Mouse (Mus musculus) layer of hippocampus, postnatal 14 days (tissue): ENCODE measurements at regions not wholly inside any gene's neighbourhood (a gene's known extent, or its start where the extent isn't known, plus 50 kb on each side); places are given as distances from the start of the nearest gene placed in this dataset.

Experiments
- DNase-seq, 2 experiments: peaks; one replicate each; pipeline ENCODE4 v3.0.0; 2021 to 2022; ENCODE audit warnings: low spot score in 2 of 2, mixed read lengths in 1 of 2

DNA sequence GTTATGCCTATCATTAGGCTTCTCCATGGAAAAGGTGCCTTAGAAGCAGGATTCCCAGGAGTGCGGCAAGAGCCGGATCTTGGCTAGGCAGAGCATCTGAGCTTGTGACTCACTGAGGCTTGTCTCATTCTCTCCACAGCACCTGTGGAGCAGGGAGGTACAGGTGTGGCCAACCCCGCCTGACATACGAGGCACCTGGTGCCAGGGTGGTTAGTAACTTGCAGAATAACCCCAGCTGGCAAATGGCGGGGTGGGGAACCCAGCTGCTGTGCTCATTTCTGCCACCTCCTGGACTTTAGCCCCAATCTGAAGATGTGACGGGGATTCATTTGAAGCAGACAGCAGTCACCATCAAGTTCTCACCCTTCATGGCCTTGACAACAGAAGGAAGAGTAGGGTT lies 96.2 kb downstream of the Pdgfra start:
- DNase-seq, result no peak

DNA sequence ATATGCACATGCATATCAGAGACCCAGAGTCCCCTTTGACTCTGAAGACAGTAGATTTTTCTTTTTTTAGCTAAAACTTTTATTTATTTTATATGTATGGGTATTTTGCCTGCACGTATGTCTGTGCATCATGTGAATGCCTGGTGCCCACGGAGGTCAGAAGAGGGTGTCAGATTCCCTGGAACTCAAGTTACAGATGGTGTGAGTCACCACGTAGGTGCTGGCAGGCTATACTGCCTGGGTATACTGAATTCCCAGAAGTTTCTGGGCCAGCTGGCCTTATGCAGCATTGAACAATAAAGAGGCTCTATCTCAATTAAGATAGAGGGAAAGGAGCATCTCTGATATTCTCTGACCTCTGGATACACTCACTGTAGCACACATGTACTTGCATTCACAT lies 97.6 kb downstream of the Pdgfra start:
- DNase-seq, result no peak

DNA sequence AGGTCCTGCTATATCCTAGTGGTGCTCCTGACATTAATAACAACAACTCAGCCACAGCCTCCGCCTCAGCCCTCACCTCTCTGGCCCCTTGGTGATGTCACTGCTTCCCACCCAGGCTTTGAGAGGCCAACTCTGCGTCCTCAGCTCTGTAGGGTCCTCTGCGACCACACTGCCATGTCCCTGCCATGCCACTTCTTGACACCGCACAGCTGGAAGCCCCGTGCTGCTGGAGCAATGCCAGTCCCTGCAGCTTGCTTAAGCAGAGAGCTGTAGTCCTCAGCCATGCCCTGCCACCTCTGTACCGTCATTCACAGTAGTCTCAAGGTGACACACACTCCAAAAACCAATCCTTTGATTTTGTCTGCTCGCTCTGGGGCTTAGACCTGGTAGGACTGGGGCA lies 101.3 kb downstream of the Pdgfra start:
- DNase-seq, result no peak

DNA sequence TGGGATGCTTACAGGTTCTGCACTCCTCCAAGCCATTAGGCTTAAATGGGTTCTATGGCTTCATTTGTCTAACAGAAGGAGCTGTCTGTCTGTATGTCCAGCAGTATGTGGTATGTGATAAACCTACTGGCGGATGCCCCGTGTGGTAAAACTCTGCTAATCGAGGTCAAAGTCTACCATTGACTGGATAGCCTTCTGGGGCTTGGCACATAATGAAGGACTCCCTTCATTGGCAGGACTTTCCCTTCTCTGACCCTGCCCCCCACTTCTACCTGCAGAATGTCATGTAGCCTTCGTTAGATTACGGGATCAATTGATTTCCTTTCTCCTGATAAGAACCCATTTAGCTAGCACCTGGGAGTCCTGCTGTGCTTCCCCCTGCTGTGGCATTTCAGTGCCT lies 101.7 kb downstream of the Pdgfra start:
- no peak for DNase-seq

DNA sequence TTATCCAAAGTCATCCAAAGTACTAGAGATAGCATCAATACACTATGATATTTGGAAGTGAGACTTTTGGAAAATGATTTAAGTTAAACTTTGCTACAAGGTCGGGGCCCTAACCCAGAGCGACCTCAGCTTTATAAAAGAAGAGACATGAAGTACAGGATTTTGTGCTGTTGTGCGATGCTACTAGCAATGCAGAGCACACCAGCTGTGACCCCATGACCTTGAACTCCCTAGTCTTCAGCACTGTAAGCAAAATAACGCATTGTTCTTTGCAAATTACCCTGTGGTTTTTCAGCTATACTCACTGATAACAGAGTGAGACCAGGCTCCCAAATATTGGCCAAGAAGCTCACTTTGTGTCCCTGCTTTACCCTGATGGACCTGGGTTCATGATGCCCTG lies 104.1 kb downstream of the Pdgfra start:
- DNase-seq, result no peak

DNA sequence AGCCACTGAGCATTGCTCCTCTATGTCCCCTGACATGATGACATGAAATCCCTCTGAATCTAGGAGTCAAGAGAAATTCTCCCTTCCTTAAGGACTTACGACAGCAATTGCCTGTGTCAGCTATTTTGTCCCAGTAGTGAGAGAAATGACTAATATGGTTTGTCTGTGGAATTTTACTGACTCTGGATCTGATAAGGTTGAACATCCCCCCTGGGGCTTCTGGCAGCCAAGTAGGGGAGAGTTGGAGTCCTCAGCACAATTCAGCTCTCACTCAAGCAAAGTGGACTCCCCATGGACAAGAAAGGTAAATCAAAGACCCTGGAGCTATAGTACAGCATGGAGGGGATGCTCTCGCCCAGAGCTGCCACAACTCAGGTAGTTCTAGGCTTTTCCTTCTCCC lies 105.0 kb downstream of the Pdgfra start:
- no peak for DNase-seq

DNA sequence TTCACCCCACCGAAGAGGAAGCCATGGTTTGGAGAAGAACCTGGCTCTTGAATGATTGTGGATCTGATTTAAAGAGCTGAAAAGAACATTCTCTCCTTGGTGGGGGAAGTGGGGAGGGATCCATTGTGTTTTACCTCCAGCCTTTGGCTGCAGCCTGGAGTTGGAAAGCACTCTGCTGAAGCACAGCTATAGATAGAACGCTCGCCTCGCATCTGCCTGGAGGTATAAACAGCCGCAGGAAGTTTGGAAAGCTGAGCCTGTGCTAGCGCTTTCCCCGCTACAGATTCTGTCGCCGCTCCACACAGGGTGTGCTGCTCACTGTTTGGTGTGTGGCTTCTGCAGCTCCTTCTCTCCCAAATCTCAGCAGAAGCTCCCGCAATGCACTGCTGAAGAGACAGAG lies 108.2 kb downstream of the Pdgfra start:
- DNase-seq, result no peak

DNA sequence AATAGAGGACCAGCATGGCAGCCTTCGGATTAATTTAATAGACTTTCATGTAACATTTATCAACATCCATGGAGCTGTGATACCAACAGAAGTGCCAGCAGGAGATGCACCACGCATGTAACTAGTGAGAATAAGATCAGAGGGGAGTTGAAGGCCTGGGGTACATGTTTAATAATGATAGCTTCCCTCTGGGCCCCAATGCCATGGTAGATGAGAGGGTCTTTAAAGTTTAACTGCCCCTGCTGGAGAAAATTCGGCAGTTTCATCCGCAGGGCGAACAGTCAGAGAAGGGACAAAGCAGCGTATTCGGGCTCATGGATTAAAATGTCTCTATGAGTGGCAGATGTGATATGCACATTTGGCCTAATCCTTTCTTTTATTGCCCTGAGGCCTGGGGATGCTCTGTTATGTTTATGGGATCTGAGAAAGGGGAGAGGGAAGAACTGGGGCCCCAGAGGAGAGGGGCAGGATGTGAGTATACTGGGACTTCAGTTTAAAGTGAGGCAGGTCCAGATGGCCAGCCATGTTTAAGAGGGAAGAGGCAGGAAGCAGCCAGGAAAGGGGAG lies 114.1 kb downstream of the Pdgfra start:
- DNase-seq, result no peak

DNA sequence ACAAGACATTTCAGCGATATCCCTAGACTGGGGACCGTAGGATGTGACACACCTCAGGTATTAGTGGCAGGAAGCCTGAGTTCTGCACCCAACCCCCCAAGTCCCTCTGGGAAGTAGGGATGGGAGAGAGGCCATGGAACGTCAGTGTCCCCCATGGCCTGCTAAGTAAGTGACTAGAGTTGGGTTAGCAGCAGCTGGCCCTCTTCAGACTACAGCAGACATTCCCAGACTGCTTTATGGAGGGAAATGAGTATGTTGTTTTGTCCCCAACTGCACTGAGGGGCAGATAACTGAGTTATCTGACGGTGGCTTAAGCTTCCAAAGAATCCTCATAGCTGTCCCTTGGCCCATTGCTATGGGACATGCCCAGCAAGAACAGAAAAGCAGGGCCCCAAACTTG lies 114.8 kb downstream of the Pdgfra start:
- DNase-seq, result no peak

DNA sequence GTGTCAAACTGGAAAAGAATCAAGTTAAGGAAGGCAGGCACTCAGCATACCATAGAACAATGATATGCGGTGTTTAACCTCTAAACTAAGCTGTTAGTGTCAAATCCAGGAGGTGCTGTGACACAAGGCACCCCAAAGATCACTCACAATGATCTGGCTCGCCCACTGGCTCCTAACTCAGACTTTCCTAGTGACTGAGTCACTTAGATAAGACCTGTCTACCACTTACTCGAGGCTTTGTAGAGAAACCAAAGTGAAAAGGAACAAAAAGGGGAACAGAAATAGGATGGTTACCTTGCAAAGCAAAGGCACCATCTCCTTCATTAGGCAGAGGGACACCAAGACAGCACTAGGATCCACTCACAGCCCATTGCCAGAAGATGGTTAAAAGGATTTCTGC lies 115.7 kb downstream of the Pdgfra start:
- no peak for DNase-seq

DNA sequence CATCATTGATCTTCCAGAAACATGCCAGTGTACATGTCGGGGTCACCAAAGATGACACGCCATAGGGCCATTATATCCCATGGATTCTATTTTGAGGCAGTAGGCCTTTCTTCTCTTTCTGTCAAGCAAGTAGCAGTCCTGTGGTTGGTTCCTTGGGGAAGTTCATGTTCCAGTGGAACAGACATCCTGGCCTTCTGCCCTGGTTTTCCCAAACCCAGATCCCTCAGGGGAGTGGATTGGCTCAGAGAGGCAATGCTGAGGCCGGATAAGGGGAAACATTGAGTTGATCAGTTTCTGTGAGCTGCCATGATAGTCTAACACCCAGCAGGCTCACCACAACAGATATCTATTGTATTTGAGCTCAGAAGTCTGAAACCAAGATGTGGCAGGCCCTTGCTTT lies 125.9 kb downstream of the Pdgfra start:
- no peak for DNase-seq

DNA sequence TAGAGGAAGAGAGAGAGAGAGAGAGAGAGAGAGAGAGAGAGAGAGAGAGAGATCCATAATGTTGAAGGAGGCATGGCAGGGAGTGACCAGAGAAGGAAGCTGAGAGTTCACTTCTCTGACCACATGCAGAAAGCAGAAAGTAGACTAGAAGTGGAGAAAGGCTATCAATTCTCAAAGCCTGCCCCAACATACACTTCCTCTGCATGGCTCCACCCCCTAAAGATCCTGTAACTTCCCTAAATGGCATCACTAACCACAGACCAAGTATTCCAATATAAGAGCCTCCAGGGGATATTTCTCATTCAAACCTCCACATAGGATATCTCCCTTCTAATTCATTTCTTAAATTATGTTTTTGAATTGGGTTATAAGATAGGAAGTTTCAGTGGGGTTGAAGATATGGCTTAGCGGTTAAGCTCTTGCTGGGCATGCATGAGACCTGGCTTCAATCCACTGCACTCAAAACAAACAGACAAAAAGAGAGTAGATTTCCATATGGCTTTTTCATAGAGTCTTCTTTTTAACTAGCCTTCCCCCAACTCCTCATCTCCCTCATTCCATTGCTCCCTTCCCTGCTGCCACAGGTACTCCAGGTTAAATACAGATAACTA lies 127.6 kb downstream of the Pdgfra start:
- DNase-seq, result no peak

DNA sequence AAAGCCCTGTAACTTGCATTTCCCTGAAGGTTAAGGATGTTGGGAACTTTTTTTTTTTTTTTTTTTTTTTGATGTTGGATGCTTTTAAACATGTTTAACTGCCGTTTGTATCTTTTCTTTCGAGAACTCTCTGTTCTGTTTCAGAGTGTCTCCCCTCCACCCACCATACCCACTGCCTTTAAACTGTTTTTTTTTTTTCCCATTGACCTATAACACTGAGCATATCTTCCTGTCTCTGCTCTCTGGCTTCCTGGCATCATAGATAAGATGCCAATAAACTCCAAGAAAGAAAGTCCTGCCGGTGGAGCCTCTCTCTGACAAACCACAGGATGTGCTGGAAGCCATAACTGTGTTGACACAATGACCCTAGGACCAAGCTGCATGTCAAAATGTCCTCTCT lies 128.6 kb downstream of the Pdgfra start:
- DNase-seq, result no peak

DNA sequence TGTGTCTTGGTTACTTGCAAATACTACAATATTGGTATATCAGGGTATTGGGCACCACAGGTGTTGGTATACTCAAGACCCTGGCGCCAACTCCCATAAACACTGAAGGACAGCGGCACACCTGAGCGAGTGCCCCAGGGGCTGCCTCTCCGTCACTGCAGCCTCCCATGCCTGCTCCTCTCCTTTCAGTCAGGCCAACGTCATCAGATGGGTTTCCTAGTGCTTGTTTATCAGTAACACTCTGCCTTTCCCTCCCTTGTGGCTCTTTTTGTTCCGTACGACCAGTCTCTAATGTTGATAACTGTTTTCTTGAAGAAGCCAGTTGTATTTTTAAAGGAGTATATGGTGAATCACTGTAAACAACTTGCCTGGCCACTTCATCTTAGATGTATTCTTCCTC lies 129.4 kb downstream of the Pdgfra start:
- no peak for DNase-seq

DNA sequence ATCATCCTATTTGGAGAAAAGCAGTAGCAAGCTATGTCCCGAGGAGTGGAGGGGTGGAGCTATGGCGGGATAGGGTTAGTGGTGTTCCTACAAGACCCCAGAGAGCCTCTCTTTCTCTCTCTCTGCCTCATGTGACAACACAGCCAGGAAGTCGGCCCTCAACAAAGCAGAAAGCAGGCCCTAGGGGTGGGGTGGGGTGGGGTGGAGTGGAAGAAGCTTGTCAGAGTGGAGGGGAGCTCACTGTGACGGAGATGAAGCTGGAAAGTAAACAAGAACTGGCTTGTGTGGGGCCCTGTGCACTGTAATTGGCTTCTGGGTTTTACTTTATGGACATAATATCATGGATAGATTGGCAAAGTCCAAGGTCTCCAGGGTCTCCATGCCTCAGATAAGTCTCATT lies 130.5 kb downstream of the Pdgfra start:
- DNase-seq, result no peak

DNA sequence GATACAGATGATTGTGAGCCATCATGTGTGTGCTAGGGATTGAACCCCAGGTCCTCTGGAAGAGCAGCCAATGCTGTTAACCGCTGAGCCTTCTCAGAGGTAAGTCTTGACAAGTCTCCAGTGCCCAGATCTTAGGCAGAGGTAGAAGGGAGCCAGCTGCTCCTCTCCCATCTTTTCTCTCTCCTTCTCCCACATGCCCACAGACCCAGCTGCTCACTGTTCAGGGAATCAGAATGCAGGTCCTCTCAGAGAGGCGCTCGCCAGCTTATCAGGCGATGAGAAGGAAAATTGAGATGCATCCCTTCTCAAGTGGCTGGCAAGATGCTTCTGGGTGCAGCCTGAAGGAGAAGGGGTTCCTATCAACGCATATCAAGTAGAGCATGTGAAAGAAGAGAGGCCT lies 131.7 kb downstream of the Pdgfra start:
- no peak for DNase-seq

DNA sequence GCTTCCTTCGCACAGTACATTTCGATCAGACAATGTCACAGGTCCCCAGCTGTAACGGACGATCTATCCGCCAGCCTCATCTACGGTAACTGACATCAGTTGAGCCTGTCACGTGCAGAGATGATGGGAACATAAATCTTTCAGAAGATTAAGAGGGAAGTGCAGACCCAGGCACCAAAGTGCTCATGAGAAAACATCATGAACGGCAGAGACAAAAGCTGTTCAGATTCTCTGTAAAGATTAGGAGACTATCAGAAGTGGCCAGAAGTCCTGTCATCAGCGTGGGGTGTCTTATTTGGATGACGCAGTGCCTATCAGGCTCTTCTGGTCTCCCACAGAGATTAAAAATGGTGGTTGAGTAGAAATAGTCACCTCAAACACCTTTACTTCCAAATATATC lies 133.9 kb downstream of the Pdgfra start:
- DNase-seq, result no peak

DNA sequence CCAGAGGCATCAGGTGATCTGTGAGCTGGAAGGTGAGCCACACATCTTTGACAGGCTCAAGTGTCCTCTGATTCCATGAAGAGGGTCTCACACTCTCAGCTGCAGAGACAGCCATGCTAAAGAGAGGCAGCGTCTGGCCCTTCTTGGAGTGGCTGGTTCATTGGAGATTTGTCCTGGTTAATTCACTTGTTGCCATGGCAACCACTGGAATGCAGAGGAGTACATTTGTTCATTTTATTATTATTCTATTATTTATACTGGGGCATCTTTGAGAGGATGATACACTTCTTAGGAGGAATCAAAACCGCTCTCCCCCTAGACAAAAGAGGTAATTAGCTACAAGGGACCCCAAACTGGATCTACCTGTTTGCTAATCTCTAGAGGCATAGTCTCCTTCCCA lies 143.6 kb downstream of the Pdgfra start:
- DNase-seq, result no peak

DNA sequence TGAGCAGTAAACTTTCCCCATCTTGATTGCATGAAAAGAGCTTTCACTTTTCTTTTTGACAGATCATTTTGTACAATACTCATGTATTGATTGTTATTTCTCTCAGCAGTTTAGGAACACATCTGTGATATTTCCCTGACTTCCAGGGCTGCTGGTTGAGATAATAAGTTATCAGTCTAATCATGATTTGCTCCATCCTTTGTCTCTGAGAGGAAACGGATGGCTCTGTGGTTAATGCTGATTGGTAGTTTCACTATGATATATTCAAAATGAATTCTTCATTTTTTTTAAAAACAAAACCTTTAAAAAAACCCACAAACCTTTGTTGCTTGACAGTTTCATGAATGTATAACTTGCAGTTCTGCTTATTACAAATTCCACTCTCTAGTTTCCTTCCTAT lies 160.8 kb downstream of the Pdgfra start:
- no peak for DNase-seq

DNA sequence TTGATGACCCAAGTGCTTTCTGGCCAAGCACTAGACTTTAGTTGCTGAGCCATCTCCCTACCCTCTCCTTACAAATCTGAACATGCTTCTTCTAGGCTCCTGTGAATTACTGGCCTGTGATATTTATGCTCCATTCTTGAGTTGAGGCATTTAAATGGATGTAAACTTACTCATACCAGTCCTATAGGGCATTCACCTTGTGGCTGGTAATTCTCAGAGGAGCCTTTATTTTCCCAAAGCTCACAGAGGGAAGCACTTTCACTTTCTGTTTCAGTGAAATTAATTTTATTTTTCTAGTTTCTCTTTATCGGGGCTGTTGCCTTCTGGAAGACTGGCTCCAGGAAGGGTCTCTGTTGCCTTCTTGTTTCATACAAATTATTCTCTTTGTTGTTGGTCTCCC lies 163.9 kb downstream of the Pdgfra start:
- no peak for DNase-seq

DNA sequence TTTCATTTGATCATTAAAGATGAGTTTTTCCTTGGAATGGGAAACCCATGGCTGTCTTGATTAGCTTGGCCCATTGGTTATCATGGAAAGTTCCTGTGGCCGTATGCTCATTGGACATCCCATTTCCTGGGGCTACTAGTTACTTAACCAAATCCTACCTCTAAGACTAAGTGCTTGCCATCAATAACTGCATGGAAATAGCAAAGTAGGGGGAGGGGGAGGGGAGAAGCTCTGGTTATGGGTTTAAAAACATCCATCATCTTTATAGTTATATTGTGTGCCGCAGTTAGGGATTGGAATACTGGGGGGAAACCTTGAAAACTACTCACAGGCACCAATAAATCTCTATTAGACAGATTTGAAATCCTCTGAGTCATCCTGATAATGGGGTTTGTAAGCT lies 168.4 kb downstream of the Pdgfra start:
- no peak for DNase-seq

DNA sequence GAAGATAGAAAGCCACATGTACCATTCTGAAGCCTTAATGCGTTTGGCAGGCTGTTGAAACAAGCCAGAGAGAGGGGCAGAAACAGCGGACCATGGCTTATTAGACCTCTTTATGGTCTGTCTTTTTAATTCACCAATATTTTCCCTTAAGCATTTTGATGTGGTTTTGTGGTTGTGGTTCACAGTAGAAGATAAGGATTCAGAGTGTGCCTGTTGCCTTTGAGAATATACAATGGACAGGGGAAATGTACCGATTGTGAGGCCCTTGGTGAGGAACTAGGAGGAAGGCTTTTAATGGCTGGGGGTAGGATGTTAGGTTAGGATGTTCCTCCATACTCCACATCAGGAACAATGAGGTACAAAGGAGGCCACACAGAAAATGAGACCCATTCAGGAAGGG lies 182.0 kb downstream of the Pdgfra start:
- DNase-seq, result no peak

DNA sequence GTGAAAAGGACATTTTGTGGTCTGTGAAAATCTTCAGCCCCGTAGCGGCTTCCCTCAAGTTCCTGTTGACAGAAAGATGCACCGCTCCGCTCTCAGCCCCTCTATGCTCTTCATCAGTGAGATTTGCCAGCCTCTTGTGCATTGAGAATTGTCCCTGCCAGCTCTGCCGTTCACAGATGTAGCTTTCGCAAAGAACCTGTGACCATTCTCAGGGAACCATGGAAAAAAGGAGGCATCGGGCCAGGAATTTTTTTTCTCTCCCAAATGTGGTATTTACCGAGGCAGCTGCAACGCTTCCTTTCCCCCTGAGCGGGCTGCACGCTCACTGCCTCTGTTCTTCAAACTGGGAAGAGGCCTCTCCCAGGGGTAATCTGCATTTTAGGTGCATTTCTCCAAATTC lies 184.4 kb downstream of the Pdgfra start:
- DNase-seq, result peak; percentile 17 to 33

DNA sequence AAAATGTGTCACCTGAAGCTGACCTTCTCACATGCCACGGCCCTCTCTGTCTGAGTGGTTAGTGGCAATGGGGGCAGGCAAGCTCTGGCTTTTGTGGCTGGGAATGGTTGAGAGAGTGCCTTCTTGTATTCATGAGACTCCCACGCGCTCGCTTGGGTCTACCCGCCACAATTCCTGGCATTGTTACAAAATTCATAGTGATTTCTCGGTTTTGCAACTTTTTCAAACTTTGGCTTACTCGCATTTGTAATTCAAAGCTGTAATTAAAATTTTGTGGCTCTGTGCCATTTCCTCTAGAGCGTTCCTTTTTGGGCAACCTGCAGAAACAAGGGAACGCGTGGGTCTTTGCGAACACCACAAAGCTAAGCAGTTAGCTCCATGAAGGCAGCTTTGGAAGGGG lies 186.3 kb downstream of the Pdgfra start:
- peak in 1 of 2 experiments; percentile 59 for DNase-seq
